Mouse (Mus musculus) monocyte, adult 59 days (primary cell): ENCODE results near the gene Zfp64. TPM values are rescaled to one million over a fixed set of nuclear protein-coding genes. Genes with fewer than 3 reads are reported as not detected.

ENCODE experiments used
- total RNA-seq, 2 experiments: library from RNA; stranded (reverse); gene quantifications; one replicate each; pipeline ENCODE4 v1.2.4; 2023

Zfp64 gene
- total RNA-seq = 10 to 100 TPM; 16.1 to 17.0 TPM

DNA sequence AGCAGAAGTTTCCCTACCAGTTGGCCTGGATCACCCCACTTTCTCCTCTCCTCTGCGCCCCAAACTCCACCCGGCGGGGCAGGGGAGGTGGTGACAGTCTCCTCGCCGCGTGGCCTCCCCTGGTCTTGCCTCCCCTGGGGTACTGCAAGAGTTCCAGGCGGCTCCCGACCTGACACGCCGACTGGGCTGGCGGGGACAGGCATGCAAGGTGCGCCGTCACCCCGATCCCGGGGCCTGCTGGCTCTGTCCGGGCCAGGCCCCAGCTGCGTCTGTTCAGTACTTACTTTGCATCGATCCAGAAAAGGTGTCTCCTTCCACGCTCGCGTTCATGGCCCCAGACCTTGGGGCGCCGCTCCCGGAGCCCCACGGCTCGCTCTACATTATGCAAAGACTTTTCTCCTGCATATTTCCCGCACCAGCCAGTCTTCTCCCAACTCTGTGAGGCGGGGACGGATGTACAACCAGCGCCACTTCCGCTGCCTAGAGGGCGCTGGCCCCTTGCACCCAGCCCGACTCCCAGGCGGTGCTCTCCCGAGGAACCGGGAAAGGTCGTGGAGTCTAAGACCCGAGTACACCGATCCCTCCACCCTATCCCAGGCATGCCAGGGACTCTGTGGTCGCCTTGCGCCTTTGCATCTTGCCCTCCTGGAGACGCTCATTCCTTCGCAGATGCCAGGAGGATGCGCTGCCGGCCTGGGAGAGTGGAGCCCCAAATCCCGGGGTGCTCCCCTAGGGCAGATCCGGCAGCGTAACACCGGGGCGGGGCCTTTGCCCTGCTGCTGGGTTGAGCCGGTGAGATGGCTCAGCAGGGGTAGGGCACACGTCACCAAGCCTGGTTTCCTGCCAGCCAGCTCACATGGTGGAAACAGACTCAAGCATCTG is at the start of gene Zfp64:
TSS of gene Zfp64 (minus strand) at position 753 of the 882 bp plus-strand sequence.

Other genes with a start within 250 kb of the Zfp64 start
- gene Atp9a, start 213.2 kb downstream of the Zfp64 start, total RNA-seq = under 1 TPM; 0.30 to 0.42 TPM
- gene Sall4, start 187.6 kb downstream of the Zfp64 start, total RNA-seq = not detected